Mouse (Mus musculus) gastrocnemius, adult 2 months (tissue): ENCODE results near the gene Exoc3. TPM values are rescaled to one million over a fixed set of nuclear protein-coding genes. Genes with fewer than 3 reads are reported as not detected.

ENCODE experiments used
- DNase-seq: peaks from one replicate; pipeline ENCODE4 v3.0.0; 2022
- H3K27ac ChIP-seq: fragments of 200-600 bp; 2 replicates; pipeline ENCODE4 v1.8.1; 2022; ENCODE audit warnings: mild to moderate bottlenecking
- H3K4me3 ChIP-seq: fragments of 200-600 bp; 2 replicates; pipeline ENCODE4 v1.8.1; 2022; ENCODE audit warnings: mild to moderate bottlenecking, moderate library complexity
- CTCF ChIP-seq: fragments of 200-600 bp; IDR thresholded peaks from 2 replicates; pipeline ENCODE4 v1.8.1; 2022; ENCODE audit warnings: antibody characterized with exemption, mild to moderate bottlenecking, moderate library complexity
- intact Hi-C: fragments of 180-260 bp; cut with DNase I; formaldehyde crosslinking; loops from one replicate; pipeline ENCODE4 v1.15.1; 2025
- total RNA-seq, 2 experiments: library from RNA; stranded (reverse); gene quantifications; 2 replicates each; pipeline ENCODE4 v1.2.3; 2021

Gene Exoc3
- total RNA-seq, 2 experiments from 2014 or later: 30.7 to 35.3 TPM

- Histone ChIP-seq H3K27ac (no peak overlapping the region), H3K4me3 (no peak overlapping the region)
- DNase-seq: no peak
- TF ChIP-seq CTCF: no peak
- intact Hi-C loops: no loop called here
These were observed 85.9 kb downstream of the Exoc3 start for GRCm38 (mm10) chr13:74122632-74123031.

- intact Hi-C loops: no loop called here
- Histone ChIP-seq H3K27ac (no peak overlapping the region), H3K4me3 (peak overlapping the region; percentile 64)
- no peak for TF ChIP-seq CTCF
- DNase-seq: no peak
These were observed 86.7 kb downstream of the Exoc3 start for GRCm38 (mm10) chr13:74121795-74122330.

GRCm38 (mm10) chr13:74121141-74121602, 87.4 kb downstream of the Exoc3 start, which contains the start of gene Slc9a3:
Gene Slc9a3, plus strand, starts transcription at chr13:74121457.
- no peak for DNase-seq
- TF ChIP-seq CTCF: no peak
- Histone ChIP-seq H3K4me3 (peak within 1 kb of the TSS; percentile 64), H3K27ac (no peak within 1 kb of the TSS)
- intact Hi-C loops: no loop called here

Other genes starting within 250 kb of the Exoc3 start
- gene Zdhhc11, start 244.9 kb downstream of the Exoc3 start, total RNA-seq: not detected
- 1 to 10 TPM; 4.7 to 8.6 TPM for gene Tppp, start 199.3 kb downstream of the Exoc3 start, total RNA-seq
- under 1 TPM in 1 of 2 experiments, not detected in 1; 0.08 TPM for gene Cep72, start 146.4 kb downstream of the Exoc3 start, total RNA-seq
- under 1 TPM; 0.08 to 0.14 TPM for gene Slc9a3, start 87.3 kb downstream of the Exoc3 start, total RNA-seq
- not detected for gene Ahrr, start 83.6 kb upstream of the Exoc3 start, total RNA-seq
- 10 to 100 TPM; 18.0 to 18.3 TPM for gene Pdcd6, start 108.8 kb upstream of the Exoc3 start, total RNA-seq
- 100 to 1,000 TPM; 600 to 778 TPM for gene Sdha, start 141.5 kb upstream of the Exoc3 start, total RNA-seq
- 10 to 100 TPM; 51.5 to 61.4 TPM for gene Ccdc127, start 141.6 kb upstream of the Exoc3 start, total RNA-seq
- gene Lrrc14b, start 155.3 kb upstream of the Exoc3 start, total RNA-seq: 100 to 1,000 TPM in 1 of 2 experiments, 10 to 100 TPM in 1; 91.6 to 105 TPM
- gene Zfp72, start 182.1 kb upstream of the Exoc3 start, total RNA-seq: 1 to 10 TPM; 2.6 to 3.7 TPM
- 100 to 1,000 TPM; 186 to 274 TPM for gene Ftl1-ps1, start 191.0 kb upstream of the Exoc3 start, total RNA-seq